Mouse (Mus musculus) hindbrain, embryonic 11.5 days (tissue): Measurements from ENCODE around the gene Trnau1ap. TPM values are rescaled to one million over a fixed set of nuclear protein-coding genes. Genes with fewer than 3 reads are reported as not detected.
"Not testable (repeated sequence)": the region's sequence is repeated elsewhere in the genome, so short reads cannot be mapped to it uniquely, and the experiment has no call there.

ENCODE experiments used
- ATAC-seq: fragments of 200-750 bp; cut with Nextera tagmentation; 2 replicates; pipeline ENCODE4 v1.8.0; 2017; ENCODE audit warnings: mild to moderate bottlenecking, moderate TSS enrichment, moderate library complexity; ENCODE audit not compliant: low FRiP score
- DNase-seq: peaks from one replicate; pipeline ENCODE4 v3.0.0-alpha.2; 2015; ENCODE audit warnings: low spot score
- H3K27ac ChIP-seq: fragments of 300-500 bp; sonication (generic); 2 replicates; pipeline ENCODE4 v1.5.1; 2014; ENCODE audit warnings: mild to moderate bottlenecking, low read depth, low read length
- H3K27me3 ChIP-seq: fragments of 300-500 bp; sonication (generic); 2 replicates; pipeline ENCODE4 v1.6.1; 2014; ENCODE audit warnings: mild to moderate bottlenecking, low read length, moderate library complexity, mixed read lengths; ENCODE audit not compliant: control insufficient read depth, insufficient read depth
- H3K36me3 ChIP-seq: fragments of 300-500 bp; sonication (generic); 2 replicates; pipeline ENCODE4 v1.6.1; 2014; ENCODE audit warnings: mild to moderate bottlenecking, low read length, moderate library complexity, mixed read lengths; ENCODE audit not compliant: control insufficient read depth, insufficient read depth
- H3K4me1 ChIP-seq: fragments of 300-500 bp; sonication (generic); replicated peaks from 2 replicates; pipeline ENCODE4 v1.6.1; 2014; ENCODE audit warnings: low read length, mixed read lengths; ENCODE audit not compliant: control insufficient read depth, insufficient read depth
- H3K4me2 ChIP-seq: fragments of 300-500 bp; sonication (generic); replicated peaks from 2 replicates; pipeline ENCODE4 v1.6.1; 2014; ENCODE audit warnings: mild to moderate bottlenecking, low read depth, low read length
- H3K4me3 ChIP-seq: fragments of 300-500 bp; sonication (generic); 2 replicates; pipeline ENCODE4 v1.5.1; 2014; ENCODE audit warnings: low read depth, low read length
- H3K9ac ChIP-seq: fragments of 300-500 bp; sonication (generic); 2 replicates; pipeline ENCODE4 v1.6.1; 2014; ENCODE audit warnings: low read depth, low read length
- H3K9me3 ChIP-seq: fragments of 300-500 bp; sonication (generic); 2 replicates; pipeline ENCODE4 v1.6.1; 2016; ENCODE audit warnings: low read length; ENCODE audit not compliant: control insufficient read depth
- WGBS: fragments of 180-500 bp; shearing (Covaris S2); extraction: QIAGEN DNeasy Blood & Tissue Kit; methylation state at CpG from one replicate; pipeline ENCODE4 v1.1.7; 2014; 5-methylcytosine and 5-hydroxymethylcytosine counted together
- polyA plus RNA-seq: library from polyadenylated mRNA; unstranded; fragments of >200 nt; fragmentation: Nextera tagmentation; extraction: Ambion mirVana; gene quantifications from 2 replicates; pipeline ENCODE4 v1.2.1, GENCODE M21; 2014

The Trnau1ap gene
- polyA plus RNA-seq, 1 experiment from 2014 or later: 85.6 TPM

- ATAC-seq: no peak
- DNase-seq: no peak
- Histone ChIP-seq H3K4me1 (no peaks in the 10 kb centered on the region; the same call in 1 of the 2 replicates), H3K9me3 (no peaks in the 10 kb centered on the region), H3K27me3 (no peaks in the 10 kb centered on the region), H3K9ac (no peak overlapping the region), H3K36me3 (no peaks in the 10 kb centered on the region), H3K27ac (no peak overlapping the region), H3K4me2 (no peak overlapping the region), H3K4me3 (no peak overlapping the region)
- WGBS: 93% methylated on average over 1 of the region's 1 CpGs
Observed at GRCm38 (mm10) chr4:132299849-132300248, 29.5 kb downstream of the Trnau1ap start.

- no peaks in the 10 kb centered on the region for H3K27me3 ChIP-seq
- ATAC-seq (no peak), DNase-seq (no peak)
- H3K9ac ChIP-seq: no peak overlapping the region
- H3K4me2 ChIP-seq: no peak overlapping the region
- no peak overlapping the region for H3K27ac ChIP-seq
- H3K4me3 ChIP-seq: no peak overlapping the region
- WGBS: 45% methylated on average over 8 of the region's 8 CpGs
- H3K9me3 ChIP-seq: no peaks in the 10 kb centered on the region
- no peaks in the 10 kb centered on the region for H3K4me1 ChIP-seq
- 0 out of 2 replicates have a peak, but pooled peaks cover 4% of the 10 kb centered on the region for H3K36me3 ChIP-seq
Observed at GRCm38 (mm10) chr4:132295696-132296390, 33.5 kb downstream of the Trnau1ap start.

GRCm38 (mm10) chr4:132293682-132294240 is 35.6 kb downstream of the Trnau1ap start:
- no peak overlapping the region for H3K9ac ChIP-seq
- H3K4me1 ChIP-seq: no peaks in the 10 kb centered on the region
- no peak overlapping the region for H3K4me3 ChIP-seq
- H3K9me3 ChIP-seq: no peaks in the 10 kb centered on the region
- no peak overlapping the region for H3K4me2 ChIP-seq
- 0 out of 2 replicates have a peak, but pooled peaks cover 4% of the 10 kb centered on the region for H3K36me3 ChIP-seq
- ATAC-seq (no peak), DNase-seq (no peak)
- H3K27me3 ChIP-seq: no peaks in the 10 kb centered on the region
- H3K27ac ChIP-seq: no peak overlapping the region
- WGBS: 91% methylated on average over 7 of the region's 7 CpGs

GRCm38 (mm10) chr4:132292988-132293387 is 36.4 kb downstream of the Trnau1ap start:
- Histone ChIP-seq H3K9ac (no peak overlapping the region), H3K9me3 (no peaks in the 10 kb centered on the region), H3K27me3 (no peaks in the 10 kb centered on the region), H3K27ac (no peak overlapping the region), H3K4me1 (no peaks in the 10 kb centered on the region), H3K4me2 (no peak overlapping the region), H3K4me3 (no peak overlapping the region), H3K36me3 (0 out of 2 replicates have a peak, but pooled peaks cover 4% of the 10 kb centered on the region)
- ATAC-seq: no peak
- peak; percentile 31 for DNase-seq
- 50% methylated on average over 4 of the region's 4 CpGs for WGBS

- H3K36me3 ChIP-seq: 0 out of 2 replicates have a peak, but pooled peaks cover 4% of the 10 kb centered on the region
- WGBS: 82% methylated on average over 12 of the region's 12 CpGs
Observed at GRCm38 (mm10) chr4:132291624-132292335, 37.6 kb downstream of the Trnau1ap start.

DNA sequence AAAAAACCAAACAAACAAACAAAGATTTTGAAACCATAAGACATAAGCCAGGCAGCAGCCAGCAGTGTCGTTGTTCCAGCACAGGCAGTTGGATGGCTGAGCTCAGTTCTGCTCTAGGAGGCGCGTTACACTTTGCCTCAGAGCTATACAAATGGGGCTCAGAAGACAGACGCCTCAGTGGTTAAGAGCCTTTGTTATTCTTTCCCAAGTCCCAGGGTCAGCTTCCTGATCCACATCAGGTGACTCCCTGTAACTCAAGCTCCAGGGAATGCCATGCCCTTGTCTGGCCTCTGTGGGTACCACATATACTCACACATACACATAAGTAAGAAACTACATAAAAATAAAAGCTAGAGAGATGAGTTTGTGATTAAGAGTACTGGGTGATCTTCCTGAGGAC is 38.3 kb downstream of the Trnau1ap start:
- Histone ChIP-seq H3K4me1 (no peaks in the 10 kb centered on the region), H3K9ac (no peak overlapping the region), H3K27ac (no peak overlapping the region), H3K4me3 (no peak overlapping the region), H3K36me3 (0 out of 2 replicates have a peak, but pooled peaks cover 4% of the 10 kb centered on the region), H3K4me2 (no peak overlapping the region), H3K9me3 (no peaks in the 10 kb centered on the region), H3K27me3 (no peaks in the 10 kb centered on the region)
- no peak for DNase-seq
- no peak for ATAC-seq
- 91% methylated on average over 4 of the region's 4 CpGs for WGBS

More at GRCm38 (mm10) chr4:132291624-132292335, 37.6 kb downstream of the Trnau1ap start:
- no peak overlapping the region for H3K9ac ChIP-seq
- no peak overlapping the region for H3K4me3 ChIP-seq
- no peaks in the 10 kb centered on the region for H3K27me3 ChIP-seq
- no peaks in the 10 kb centered on the region for H3K9me3 ChIP-seq
- DNase-seq (no peak), ATAC-seq (no peak)
- H3K27ac ChIP-seq: no peak overlapping the region
- no peaks in the 10 kb centered on the region for H3K4me1 ChIP-seq
- H3K4me2 ChIP-seq: no peak overlapping the region

- WGBS: 86% methylated on average over 2 of the region's 5 CpGs
- H3K36me3 ChIP-seq: peaks cover 11% of the 10 kb centered on the region; the same call in 1 of the 2 replicates
- not testable (repeated sequence) for H3K4me1 ChIP-seq, DNase-seq, H3K4me3 ChIP-seq, H3K9me3 ChIP-seq, H3K9ac ChIP-seq, H3K27me3 ChIP-seq, H3K27ac ChIP-seq, H3K4me2 ChIP-seq, ATAC-seq
Observed at GRCm38 (mm10) chr4:132288840-132289239, 40.5 kb downstream of the Trnau1ap start.

DNA sequence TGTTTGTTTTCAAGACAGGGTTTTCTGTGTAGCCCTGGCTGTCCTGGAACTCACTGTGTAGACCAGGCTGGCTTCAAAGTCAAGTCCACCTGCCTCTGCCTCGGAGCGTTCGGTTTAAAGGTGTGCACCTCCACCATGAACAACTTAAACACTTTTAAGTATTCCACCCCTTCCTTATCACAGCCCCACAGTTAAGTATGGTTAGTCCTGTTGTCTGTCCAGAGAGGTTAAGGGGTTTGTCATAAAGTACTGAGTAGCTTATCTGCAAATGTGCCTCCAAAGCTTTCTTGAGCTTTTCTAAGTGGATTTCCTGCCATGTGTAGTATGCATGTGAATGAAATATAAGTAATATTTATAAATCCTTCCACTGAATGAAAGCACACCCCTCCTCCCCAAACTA is 53.4 kb downstream of the Trnau1ap start:
- WGBS: 89% methylated on average over 3 of the region's 3 CpGs
- Histone ChIP-seq H3K4me2 (no peak overlapping the region), H3K36me3 (no peaks in the 10 kb centered on the region), H3K4me3 (no peak overlapping the region), H3K9ac (no peak overlapping the region), H3K27me3 (no peaks in the 10 kb centered on the region), H3K4me1 (no peaks in the 10 kb centered on the region), H3K27ac (no peak overlapping the region), H3K9me3 (no peaks in the 10 kb centered on the region)
- ATAC-seq: no peak
- no peak for DNase-seq
